Mouse (Mus musculus): ENCODE results near the gene Cadps. TPM values are rescaled to one million over a fixed set of nuclear protein-coding genes. Genes with fewer than 3 reads are reported as not detected.

The Cadps gene
- total and polyA plus RNA-seq, 3 experiments: 0.04 to 0.07 TPM; not detected in 1

DNA sequence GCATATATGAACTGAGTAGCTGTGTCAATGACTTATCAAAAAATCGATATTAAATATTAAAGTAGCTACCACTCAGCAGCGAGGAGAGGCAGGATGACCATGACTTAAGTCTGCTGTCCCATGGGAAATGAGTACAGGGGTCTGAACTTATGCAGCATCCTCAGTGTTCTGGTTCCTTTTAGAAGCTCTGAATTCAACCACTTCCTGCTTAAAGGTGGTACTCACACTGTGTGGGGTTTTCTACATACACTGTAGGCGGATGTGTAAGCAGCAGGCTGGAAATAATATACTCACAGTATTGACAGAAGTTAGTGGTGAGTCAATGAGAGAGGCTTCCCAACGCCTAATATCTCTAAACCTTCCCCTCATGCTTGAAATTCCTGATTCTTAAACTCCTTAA, 215.9 kb downstream of the Cadps start:
- 0 out of 2 replicates have a peak overlapping the region, but pooled peaks have one; percentile 32 for H3K4me2 ChIP-seq (ENCODE audit: insufficient read depth, low read depth, poor library complexity, severe bottlenecking)
- in situ Hi-C loops (cut with MboI; ENCODE audit: low pct_ligation_motif_present, low pct_unique_long_range_greater_than_20kb, low sequenced_read_pairs): no loop called here
- H3K9me3 ChIP-seq (replicated peaks; ENCODE audit: low read length): no peaks in the 10 kb centered on the region
- peak; percentile 71 for DNase-seq (ENCODE audit: extremely low read depth)
- dilution Hi-C loops (cut with MboI; ENCODE audit: extremely low pct_ligation_motif_present, extremely low pct_unique_long_range_greater_than_20kb, low sequenced_read_pairs): no loop called here
- no peak overlapping the region for H3K9ac ChIP-seq (ENCODE audit: insufficient read depth, low read depth)
- no peaks in the 10 kb centered on the region for H3K27me3 ChIP-seq (replicated peaks)
- no peaks in the 10 kb centered on the region for H3K79me2 ChIP-seq (replicated peaks; ENCODE audit: control insufficient read depth, extremely low read depth, insufficient read depth, poor library complexity, severe bottlenecking)
- H3K27ac ChIP-seq (ENCODE audit: insufficient read depth, low read depth): peak overlapping the region; percentile 58; the same call in 1 of the 2 replicates
- peaks cover 9 to 46% of the 10 kb centered on the region in 2 experiments for H3K4me1 ChIP-seq (ENCODE audit: control insufficient read depth in 1 of 2, insufficient read depth in 2 of 2)
- no peak overlapping the region for H3K4me3 ChIP-seq (replicated peaks in 1 of 3; ENCODE audit: low read depth in 2 of 3, low read length in 2 of 3, poor library complexity in 1 of 3)
- peak; percentile 42 for TF ChIP-seq BHLHE40 (IDR thresholded peaks at IDR 0.05; ENCODE audit: low read depth, low read length)
- TF ChIP-seq EP300 (IDR thresholded peaks at IDR 0.05; ENCODE audit: low read length): no peak; the same call in 1 of the 2 replicates
- TF ChIP-seq NRF1 (IDR thresholded peaks at IDR 0.05; ENCODE audit: low read depth, low read length): no peak
- peak; percentile 61; the same call in 1 of the 2 replicates for TF ChIP-seq ETS1 (conservative IDR thresholded peaks at IDR 0.05; ENCODE audit: low read depth, low read length)
- TF ChIP-seq IRF4 (IDR thresholded peaks at IDR 0.05; ENCODE audit: low read depth, low read length): peak; percentile 43; the same call in 1 of the 2 replicates
- peak; percentile 71 for TF ChIP-seq ELF1 (IDR thresholded peaks at IDR 0.05; ENCODE audit: low read depth, low read length)
- peak; percentile 47; the same call in 1 of the 2 replicates for TF ChIP-seq MEF2A (IDR thresholded peaks at IDR 0.05; ENCODE audit: borderline replicate concordance, low read depth, low read length)
- H3K36me3 ChIP-seq (replicated peaks in 1 of 2; ENCODE audit: control insufficient read depth in 1 of 2, insufficient read depth in 1 of 2, low read length in 1 of 2): no peaks in the 10 kb centered on the region

DNA sequence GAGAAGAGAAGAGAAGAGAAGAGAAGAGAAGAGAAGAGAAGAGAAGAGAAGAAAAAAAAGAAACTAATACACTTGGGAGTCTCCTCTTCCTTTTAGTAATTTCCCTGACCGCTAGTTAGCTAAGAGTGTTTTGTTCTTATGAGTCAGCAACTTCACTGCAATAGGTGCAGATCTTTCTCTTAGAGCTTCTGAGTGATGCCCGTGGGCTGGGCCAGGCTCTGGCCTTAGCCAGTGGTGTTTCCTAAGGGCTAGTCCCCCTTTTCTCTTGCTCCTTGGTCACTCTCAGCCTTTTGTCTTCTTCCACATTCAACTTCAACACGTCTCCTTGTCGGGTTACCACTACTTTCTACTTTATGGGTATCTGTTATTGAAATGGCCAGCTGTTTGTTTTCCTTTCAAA, 216.7 kb downstream of the Cadps start:
- in situ Hi-C loops (cut with MboI; ENCODE audit: low pct_ligation_motif_present, low pct_unique_long_range_greater_than_20kb, low sequenced_read_pairs): no loop called here
- DNase-seq (ENCODE audit: extremely low read depth): peak; percentile 45
- H3K4me2 ChIP-seq (ENCODE audit: insufficient read depth, low read depth, poor library complexity, severe bottlenecking): 0 out of 2 replicates have a peak overlapping the region, but pooled peaks have one; percentile 32

More for the DNA sequence above, 216.7 kb downstream of the Cadps start:
- H3K27ac ChIP-seq (ENCODE audit: insufficient read depth, low read depth): peak overlapping the region; percentile 68; the same call in 1 of the 2 replicates
- H3K9ac ChIP-seq (ENCODE audit: insufficient read depth, low read depth): 0 out of 2 replicates have a peak overlapping the region, but pooled peaks have one; percentile 12
- H3K4me1 ChIP-seq (ENCODE audit: control insufficient read depth in 1 of 2, insufficient read depth in 2 of 2): peaks cover 9 to 52% of the 10 kb centered on the region in 2 experiments
- H3K36me3 ChIP-seq (replicated peaks in 1 of 2; ENCODE audit: control insufficient read depth in 1 of 2, insufficient read depth in 1 of 2, low read length in 1 of 2): no peaks in the 10 kb centered on the region
- no peaks in the 10 kb centered on the region for H3K27me3 ChIP-seq (replicated peaks)
- H3K79me2 ChIP-seq (replicated peaks; ENCODE audit: control insufficient read depth, extremely low read depth, insufficient read depth, poor library complexity, severe bottlenecking): no peaks in the 10 kb centered on the region
- dilution Hi-C loops (cut with MboI; ENCODE audit: extremely low pct_ligation_motif_present, extremely low pct_unique_long_range_greater_than_20kb, low sequenced_read_pairs): no loop called here
- H3K4me3 ChIP-seq (replicated peaks in 1 of 3; ENCODE audit: low read depth in 2 of 3, low read length in 2 of 3, poor library complexity in 1 of 3): no peak overlapping the region
- TF ChIP-seq RCOR1 (conservative IDR thresholded peaks at IDR 0.05; ENCODE audit: low read depth, low read length): no peak
- no peak for TF ChIP-seq SIN3A (IDR thresholded peaks at IDR 0.05; ENCODE audit: low read length)
- peak; percentile 54; the same call in 1 of the 2 replicates for TF ChIP-seq UBTF (IDR thresholded peaks at IDR 0.05; ENCODE audit: low read depth, low read length)
- no peak; the same call in 1 of the 2 replicates for TF ChIP-seq MEF2A (IDR thresholded peaks at IDR 0.05; ENCODE audit: borderline replicate concordance, low read depth, low read length)
- TF ChIP-seq EP300 (IDR thresholded peaks at IDR 0.05; ENCODE audit: low read length): peak; percentile 31; the same call in 1 of the 2 replicates
- no peak for TF ChIP-seq MXI1 (IDR thresholded peaks at IDR 0.05; ENCODE audit: low read depth, low read length)
- peak; percentile 47; the same call in 1 of the 2 replicates for TF ChIP-seq ETS1 (conservative IDR thresholded peaks at IDR 0.05; ENCODE audit: low read depth, low read length)
- TF ChIP-seq POLR2AphosphoS2 (IDR thresholded peaks at IDR 0.05; ENCODE audit: low read depth, low read length): no peak
- TF ChIP-seq ZMIZ1 (IDR thresholded peaks at IDR 0.05; ENCODE audit: low read depth, low read length): no peak
- peak; percentile 66 for TF ChIP-seq IRF4 (IDR thresholded peaks at IDR 0.05; ENCODE audit: low read depth, low read length)
- TF ChIP-seq GABPA (IDR thresholded peaks at IDR 0.05; ENCODE audit: insufficient replicate concordance, low read depth, low read length): no peak
- no peak for TF ChIP-seq ZC3H11A (IDR thresholded peaks at IDR 0.05; ENCODE audit: low read depth, low read length)
- TF ChIP-seq RAD21 (IDR thresholded peaks at IDR 0.05; ENCODE audit: low read depth, low read length): no peak
- peak; percentile 83 for TF ChIP-seq MAFK (IDR thresholded peaks at IDR 0.05; ENCODE audit: insufficient replicate concordance, low read length)
- TF ChIP-seq USF2 (conservative IDR thresholded peaks at IDR 0.05; ENCODE audit: low read depth, low read length): no peak
- no peak for TF ChIP-seq CHD2 (IDR thresholded peaks at IDR 0.05; ENCODE audit: low read length)
- TF ChIP-seq ZNF384 (IDR thresholded peaks at IDR 0.05; ENCODE audit: low read depth, low read length): peak; percentile 72
- TF ChIP-seq PAX5 (IDR thresholded peaks at IDR 0.05; ENCODE audit: low read length): no peak
- no peak for TF ChIP-seq MAZ (IDR thresholded peaks at IDR 0.05; ENCODE audit: low read depth, low read length)
- TF ChIP-seq SMC3 (IDR thresholded peaks at IDR 0.05; ENCODE audit: low read depth, low read length): no peak
- TF ChIP-seq TBP (conservative IDR thresholded peaks at IDR 0.05; ENCODE audit: low read depth, low read length): peak; percentile 90
- no peaks in the 10 kb centered on the region for H3K9me3 ChIP-seq (replicated peaks; ENCODE audit: low read length)
